ENCODE assay signal across 11 mouse cellular contexts in the genomic region with DNA sequence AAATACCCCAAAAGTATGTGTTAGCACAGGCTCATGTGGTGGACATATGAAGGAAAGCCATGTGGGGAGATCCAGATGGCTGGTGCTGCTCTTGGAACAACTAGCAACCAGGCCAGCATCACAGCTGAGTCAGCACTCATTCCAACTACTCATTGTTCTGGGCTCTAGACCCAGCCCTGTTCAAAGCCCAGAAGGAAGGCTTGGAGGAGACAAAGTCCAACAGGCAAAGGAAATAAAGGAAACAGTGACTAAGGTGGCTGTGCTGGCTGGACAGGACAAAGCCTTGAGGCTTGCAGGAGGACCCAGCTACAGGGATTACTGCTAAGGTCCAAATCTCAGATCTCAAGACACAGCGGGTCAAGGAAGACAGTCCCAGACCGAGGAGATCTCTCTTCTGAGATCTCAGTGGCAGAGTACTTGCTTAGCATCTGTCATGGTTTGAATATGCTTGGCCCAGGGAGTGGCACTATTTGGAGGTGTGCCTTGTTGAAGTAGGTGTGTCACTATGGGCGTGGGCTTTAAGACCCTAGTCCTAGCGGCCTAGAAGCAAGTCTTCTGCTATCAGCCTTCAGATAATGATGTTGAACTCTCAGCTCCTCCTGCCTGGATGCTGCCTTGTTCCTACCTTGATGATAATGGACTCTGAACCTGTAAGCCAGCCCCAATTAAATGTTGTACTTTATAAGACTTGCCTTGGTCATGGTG. TPM values are rescaled to one million over a fixed set of nuclear protein-coding genes. Genes with fewer than 3 reads are reported as not detected.
DNase-seq lines count a peak whose midpoint lies in the region; ATAC-seq and TF ChIP-seq lines count a peak whose summit lies in the region.
"Had no signal": no experiment of that assay in that cellular context is flagged by ENCODE, and none has a peak within 500 bp of the region (broad histone marks: within the 10 kb centered on the region; RNA-seq: fewer than 3 reads in every experiment).

No protein-coding gene starts in this region.

- H3K27ac ChIP-seq in liver, postnatal 0 days (ENCODE audit: low read depth): no peak overlapping the region
- H3K27ac ChIP-seq in cerebellum, adult 2 months (ENCODE audit: insufficient read depth, low read length): peak overlapping the region; percentile 3; the same call in 1 of the 2 replicates
- no peak overlapping the region for H3K27ac ChIP-seq in kidney, postnatal 0 days
- H3K27ac ChIP-seq: embryonic facial prominence, embryonic 13.5 days; limb, embryonic 12.5 days had no signal

- intact Hi-C loops in left cerebral cortex, postnatal 10 days (cut with DNase I): no loop called here

- no peak overlapping the region for H3K4me2 ChIP-seq in liver, postnatal 0 days (ENCODE audit: low read depth, low read length)
- no peak overlapping the region for H3K4me2 ChIP-seq in kidney, postnatal 0 days (ENCODE audit: low read length)
- H3K4me2 ChIP-seq: embryonic facial prominence, embryonic 13.5 days; limb, embryonic 12.5 days had no signal

- H3K9ac ChIP-seq in liver, postnatal 0 days (replicated peaks): no peak overlapping the region
- no peak overlapping the region for H3K9ac ChIP-seq in kidney, postnatal 0 days (ENCODE audit: low read depth, low read length)
- H3K9ac ChIP-seq: embryonic facial prominence, embryonic 13.5 days; limb, embryonic 12.5 days had no signal

- peaks cover 39% of the 10 kb centered on the region for H3K4me1 ChIP-seq in liver, postnatal 0 days (ENCODE audit: insufficient read depth)
- peaks cover 20% of the 10 kb centered on the region for H3K4me1 ChIP-seq in cerebellum, adult 2 months (ENCODE audit: control insufficient read depth, insufficient read depth, low read length)
- no peaks in the 10 kb centered on the region; the same call in 1 of the 2 replicates for H3K4me1 ChIP-seq in kidney, postnatal 0 days (replicated peaks; ENCODE audit: insufficient read depth, low read length)
- H3K4me1 ChIP-seq: limb, embryonic 12.5 days had no signal

- ATAC-seq in liver, postnatal 0 days: peak; percentile 22; the same call in 1 of the 2 replicates
- ATAC-seq in kidney, postnatal 0 days (replicated peaks; ENCODE audit: low FRiP score, low read depth): peak; percentile 62

- TF ChIP-seq POLR2A in cerebellum, adult 2 months (IDR thresholded peaks at IDR 0.05; ENCODE audit: borderline replicate concordance, insufficient read depth, low read length): no peak

- DNase-seq in liver, postnatal 0 days: no peak
- no peak for DNase-seq in liver
- peak; percentile 41 to 69 for DNase-seq in cerebellum, adult 2 months
- no peak for DNase-seq in kidney, postnatal 0 days (ENCODE audit: low spot score)
- DNase-seq in left cerebral cortex, postnatal 10 days (ENCODE audit: extremely low spot score in 1 of 2, low spot score in 2 of 2): no peak
- DNase-seq in gastrocnemius, postnatal 4 days (ENCODE audit: low spot score in 2 of 2): no peak
- no peak for DNase-seq in urinary bladder, postnatal 36 days (ENCODE audit: low spot score in 2 of 2)
- DNase-seq: lung, postnatal 14 days had no signal

- no peaks in the 10 kb centered on the region for H3K27me3 ChIP-seq in liver, postnatal 0 days (ENCODE audit: insufficient read depth, low read length)
- no peaks in the 10 kb centered on the region for H3K27me3 ChIP-seq in cerebellum, adult 2 months (ENCODE audit: control insufficient read depth, insufficient read depth, low read length)
- no peaks in the 10 kb centered on the region for H3K27me3 ChIP-seq in kidney, postnatal 0 days (ENCODE audit: insufficient read depth, low read length)
- H3K27me3 ChIP-seq: embryonic facial prominence, embryonic 13.5 days; limb, embryonic 12.5 days had no signal

- 83% methylated on average over 4 of the region's 4 CpGs for WGBS in liver, postnatal 0 days (ENCODE audit: insufficient replicate concordance)
- WGBS in cerebellum, adult 2 months: 91% methylated on average over 4 of the region's 4 CpGs
- WGBS in kidney, postnatal 0 days: 93% methylated on average over 4 of the region's 4 CpGs

- H3K36me3 ChIP-seq in liver, postnatal 0 days (replicated peaks; ENCODE audit: insufficient read depth, low read length): 0 out of 2 replicates have a peak, but pooled peaks cover 7% of the 10 kb centered on the region
- H3K36me3 ChIP-seq in kidney, postnatal 0 days (ENCODE audit: insufficient read depth, low read length): peaks cover 3% of the 10 kb centered on the region

- no peaks in the 10 kb centered on the region for H3K9me3 ChIP-seq in liver, postnatal 0 days (ENCODE audit: low read length)
- H3K9me3 ChIP-seq in kidney, postnatal 0 days (replicated peaks; ENCODE audit: low read length): no peaks in the 10 kb centered on the region
- H3K9me3 ChIP-seq: embryonic facial prominence, embryonic 13.5 days; limb, embryonic 12.5 days had no signal

- no peak for TF ChIP-seq CTCF in liver, postnatal 0 days (IDR thresholded peaks at IDR 0.05; ENCODE audit: low read depth)
- TF ChIP-seq CTCF in cerebellum, adult 2 months (IDR thresholded peaks at IDR 0.05; ENCODE audit: borderline replicate concordance, insufficient read depth, low read depth, low read length): no peak
- TF ChIP-seq CTCF in kidney, postnatal 0 days (IDR thresholded peaks at IDR 0.05; ENCODE audit: low read depth): no peak

- no peak overlapping the region for H3K4me3 ChIP-seq in liver, postnatal 0 days (ENCODE audit: low read depth, low read length)
- H3K4me3 ChIP-seq in cerebellum, adult 2 months (replicated peaks; ENCODE audit: insufficient read depth, low read depth, low read length): no peak overlapping the region
- no peak overlapping the region for H3K4me3 ChIP-seq in kidney, postnatal 0 days (replicated peaks; ENCODE audit: low read depth, low read length)
- H3K4me3 ChIP-seq: embryonic facial prominence, embryonic 13.5 days; limb, embryonic 12.5 days had no signal

- TF ChIP-seq EP300 in liver, postnatal 0 days (IDR thresholded peaks at IDR 0.05; ENCODE audit: low read depth): no peak

RNA-seq across cellular contexts. Expression of gene Cdip1, which starts 12.0 kb away (rescaled TPM):
- 46.8 and 50.3 TPM in 2 replicates for polyA plus RNA-seq in liver, postnatal 0 days (2015; fragmentation: Nextera tagmentation; extraction: Ambion mirVana)
- 251 and 263 TPM in 2 replicates for polyA plus RNA-seq in cerebellum, adult 2 months (2012; rRNA removed)
- polyA plus RNA-seq in kidney, postnatal 0 days (2015; fragmentation: Nextera tagmentation; extraction: Ambion mirVana): 81.1 and 91.2 TPM in 2 replicates
- 100 to 1,000 TPM; 128 to 130 TPM for total RNA-seq in left cerebral cortex, postnatal 10 days (2021)
- 100 to 1,000 TPM; 107 to 114 TPM for total RNA-seq in gastrocnemius, postnatal 4 days (2021)

RNA-seq across cellular contexts. Expression of gene Hmox2, which starts 51.9 kb away (rescaled TPM):
- 56.8 and 57.7 TPM in 2 replicates for polyA plus RNA-seq in liver, postnatal 0 days (2015; fragmentation: Nextera tagmentation; extraction: Ambion mirVana)
- 127 and 135 TPM in 2 replicates for polyA plus RNA-seq in cerebellum, adult 2 months (2012; rRNA removed)
- 102 and 107 TPM in 2 replicates for polyA plus RNA-seq in kidney, postnatal 0 days (2015; fragmentation: Nextera tagmentation; extraction: Ambion mirVana)
- 10 to 100 TPM; 75.4 to 83.2 TPM for total RNA-seq in left cerebral cortex, postnatal 10 days (2021)
- total RNA-seq in gastrocnemius, postnatal 4 days (2021): 10 to 100 TPM; 54.3 to 56.2 TPM

RNA-seq across cellular contexts. Expression of gene 4930562C15Rik, which starts 57.2 kb away (rescaled TPM):
- 0.09 TPM in 1 of 2 replicates, not detected in the other for polyA plus RNA-seq in liver, postnatal 0 days (2015; fragmentation: Nextera tagmentation; extraction: Ambion mirVana)
- polyA plus RNA-seq in cerebellum, adult 2 months (2012; rRNA removed): 0.08 TPM in 1 of 2 replicates, not detected in the other
- polyA plus RNA-seq in kidney, postnatal 0 days (2015; fragmentation: Nextera tagmentation; extraction: Ambion mirVana): 0.14 TPM in 1 of 2 replicates, not detected in the other
- total RNA-seq in left cerebral cortex, postnatal 10 days (2021): not detected
- not detected for total RNA-seq in gastrocnemius, postnatal 4 days (2021)
- total RNA-seq: gastrocnemius, adult 18-20 months had no signal

RNA-seq across cellular contexts. Expression of gene Nmral1, which starts 58.9 kb away (rescaled TPM):
- polyA plus RNA-seq in liver, postnatal 0 days (2015; fragmentation: Nextera tagmentation; extraction: Ambion mirVana): 20.4 and 24.1 TPM in 2 replicates
- 33.0 and 36.9 TPM in 2 replicates for polyA plus RNA-seq in cerebellum, adult 2 months (2012; rRNA removed)
- 47.9 and 56.2 TPM in 2 replicates for polyA plus RNA-seq in kidney, postnatal 0 days (2015; fragmentation: Nextera tagmentation; extraction: Ambion mirVana)
- total RNA-seq in left cerebral cortex, postnatal 10 days (2021): 10 to 100 TPM; 12.6 to 13.0 TPM
- 10 to 100 TPM; 14.0 to 15.1 TPM for total RNA-seq in gastrocnemius, postnatal 4 days (2021)

Comparison
In these comparisons a context has a peak if more than half of its experiments do, and no peak if none do; other contexts are left out.
1. DNase-seq: peak in cerebellum, adult 2 months (2 of 2); none in liver, postnatal 0 days (single experiment), liver (single experiment), kidney, postnatal 0 days (single experiment), left cerebral cortex, postnatal 10 days (0 of 2), gastrocnemius, postnatal 4 days (0 of 2) and urinary bladder, postnatal 36 days (0 of 2).